Mouse (Mus musculus): Measurements from ENCODE around the gene Prune2. TPM values are rescaled to one million over a fixed set of nuclear protein-coding genes. Genes with fewer than 3 reads are reported as not detected.
A peak's percentile ranks its signal among the peaks of the same experiment; 100 is the strongest.

Prune2 gene
- polyA plus RNA-seq, 1 experiment from 2014 or later: 7.6 TPM

GRCm38 (mm10) chr19:16955231-16955612 is 696 bp upstream of the Prune2 start:
- peak overlapping the region; percentile 46 for H3K4me3 ChIP-seq (replicated peaks; ENCODE audit: low read length)
- H3K27ac ChIP-seq: no peak overlapping the region
- WGBS: 59% methylated on average over 9 of the region's 9 CpGs
- DNase-seq (ENCODE audit: low spot score) (no peak), ATAC-seq (ENCODE audit: low FRiP score) (no peak)
- peak overlapping the region; percentile 87 for H3K4me2 ChIP-seq (replicated peaks)
- peaks cover 16% of the 10 kb centered on the region for H3K4me1 ChIP-seq (replicated peaks; ENCODE audit: control insufficient read depth, insufficient read depth, low read length)
- no peak overlapping the region for H3K9ac ChIP-seq
- no peaks in the 10 kb centered on the region for H3K9me3 ChIP-seq (ENCODE audit: control insufficient read depth, low read length)
- H3K36me3 ChIP-seq (replicated peaks; ENCODE audit: control insufficient read depth, insufficient read depth): no peaks in the 10 kb centered on the region
- H3K27me3 ChIP-seq (ENCODE audit: control insufficient read depth, insufficient read depth, low read length): peaks cover 23% of the 10 kb centered on the region

GRCm38 (mm10) chr19:16956319-16956718 is 401 bp downstream of the Prune2 start:
- peaks cover 16% of the 10 kb centered on the region for H3K4me1 ChIP-seq (replicated peaks; ENCODE audit: control insufficient read depth, insufficient read depth, low read length)
- ATAC-seq (ENCODE audit: low FRiP score): no peak
- no peaks in the 10 kb centered on the region for H3K9me3 ChIP-seq (ENCODE audit: control insufficient read depth, low read length)
- no peak overlapping the region for H3K27ac ChIP-seq
- WGBS: 2% methylated on average over 7 of the region's 7 CpGs
- peak overlapping the region; percentile 60 for H3K9ac ChIP-seq
- H3K36me3 ChIP-seq (replicated peaks; ENCODE audit: control insufficient read depth, insufficient read depth): no peaks in the 10 kb centered on the region
- H3K4me2 ChIP-seq (replicated peaks): peak overlapping the region; percentile 87
- peak overlapping the region; percentile 46 for H3K4me3 ChIP-seq (replicated peaks; ENCODE audit: low read length)
- peaks cover 23% of the 10 kb centered on the region for H3K27me3 ChIP-seq (ENCODE audit: control insufficient read depth, insufficient read depth, low read length)
- no peak for DNase-seq (ENCODE audit: low spot score)

- H3K9me3 ChIP-seq (ENCODE audit: control insufficient read depth, low read length): no peaks in the 10 kb centered on the region
- no peak overlapping the region for H3K4me2 ChIP-seq (replicated peaks)
- no peak overlapping the region for H3K4me3 ChIP-seq (replicated peaks; ENCODE audit: low read length)
- no peak overlapping the region for H3K27ac ChIP-seq
- H3K9ac ChIP-seq: no peak overlapping the region
- no peak for DNase-seq (ENCODE audit: low spot score)
- no peak for ATAC-seq (ENCODE audit: low FRiP score)
- H3K27me3 ChIP-seq (ENCODE audit: control insufficient read depth, insufficient read depth, low read length): peaks cover 23% of the 10 kb centered on the region
- H3K4me1 ChIP-seq (replicated peaks; ENCODE audit: control insufficient read depth, insufficient read depth, low read length): peaks cover 16% of the 10 kb centered on the region
- no peaks in the 10 kb centered on the region for H3K36me3 ChIP-seq (replicated peaks; ENCODE audit: control insufficient read depth, insufficient read depth)
- 88% methylated on average over 4 of the region's 4 CpGs for WGBS
Observed at GRCm38 (mm10) chr19:16959051-16959450, 3.1 kb downstream of the Prune2 start.

- H3K27ac ChIP-seq: no peak overlapping the region
- ATAC-seq (ENCODE audit: low FRiP score): no peak
- 76% methylated on average over 8 of the region's 8 CpGs for WGBS
- 0 out of 2 replicates have a peak, but pooled peaks cover 2% of the 10 kb centered on the region for H3K9me3 ChIP-seq (ENCODE audit: control insufficient read depth, low read length)
- peaks cover 23% of the 10 kb centered on the region for H3K27me3 ChIP-seq (ENCODE audit: control insufficient read depth, insufficient read depth, low read length)
- H3K36me3 ChIP-seq (replicated peaks; ENCODE audit: control insufficient read depth, insufficient read depth): no peaks in the 10 kb centered on the region
- H3K4me2 ChIP-seq (replicated peaks): no peak overlapping the region
- H3K9ac ChIP-seq: no peak overlapping the region
- no peak for DNase-seq (ENCODE audit: low spot score)
- H3K4me3 ChIP-seq (replicated peaks; ENCODE audit: low read length): no peak overlapping the region
- H3K4me1 ChIP-seq (replicated peaks; ENCODE audit: control insufficient read depth, insufficient read depth, low read length): peaks cover 16% of the 10 kb centered on the region
Observed at GRCm38 (mm10) chr19:16959551-16959950, 3.6 kb downstream of the Prune2 start.

GRCm38 (mm10) chr19:16961036-16961435 is 5.1 kb downstream of the Prune2 start:
- DNase-seq (ENCODE audit: low spot score) (no peak), ATAC-seq (ENCODE audit: low FRiP score) (no peak)
- Histone ChIP-seq H3K4me1 (replicated peaks; ENCODE audit: control insufficient read depth, insufficient read depth, low read length) (peaks cover 7% of the 10 kb centered on the region), H3K36me3 (replicated peaks; ENCODE audit: control insufficient read depth, insufficient read depth) (no peaks in the 10 kb centered on the region), H3K4me3 (replicated peaks; ENCODE audit: low read length) (no peak overlapping the region), H3K9ac (no peak overlapping the region), H3K4me2 (replicated peaks) (no peak overlapping the region), H3K27me3 (ENCODE audit: control insufficient read depth, insufficient read depth, low read length) (peaks cover 20% of the 10 kb centered on the region), H3K9me3 (ENCODE audit: control insufficient read depth, low read length) (0 out of 2 replicates have a peak, but pooled peaks cover 4% of the 10 kb centered on the region), H3K27ac (no peak overlapping the region)
- WGBS: 95% methylated on average over 3 of the region's 3 CpGs

GRCm38 (mm10) chr19:16963178-16963577 is 7.3 kb downstream of the Prune2 start:
- Histone ChIP-seq H3K27me3 (ENCODE audit: control insufficient read depth, insufficient read depth, low read length) (peaks cover under 1% of the 10 kb centered on the region; the same call in 1 of the 2 replicates), H3K36me3 (replicated peaks; ENCODE audit: control insufficient read depth, insufficient read depth) (no peaks in the 10 kb centered on the region), H3K9ac (no peak overlapping the region), H3K9me3 (ENCODE audit: control insufficient read depth, low read length) (0 out of 2 replicates have a peak, but pooled peaks cover 4% of the 10 kb centered on the region), H3K4me1 (replicated peaks; ENCODE audit: control insufficient read depth, insufficient read depth, low read length) (no peaks in the 10 kb centered on the region), H3K4me2 (replicated peaks) (no peak overlapping the region), H3K27ac (no peak overlapping the region), H3K4me3 (replicated peaks; ENCODE audit: low read length) (no peak overlapping the region)
- 82% methylated on average over 3 of the region's 3 CpGs for WGBS
- DNase-seq (ENCODE audit: low spot score): no peak
- ATAC-seq (ENCODE audit: low FRiP score): no peak

- ATAC-seq (ENCODE audit: low FRiP score) (no peak), DNase-seq (ENCODE audit: low spot score) (no peak)
- no peak overlapping the region for H3K4me2 ChIP-seq (replicated peaks)
- no peaks in the 10 kb centered on the region for H3K4me1 ChIP-seq (replicated peaks; ENCODE audit: control insufficient read depth, insufficient read depth, low read length)
- 90% methylated on average over 5 of the region's 5 CpGs for WGBS
- no peaks in the 10 kb centered on the region for H3K36me3 ChIP-seq (replicated peaks; ENCODE audit: control insufficient read depth, insufficient read depth)
- no peaks in the 10 kb centered on the region for H3K27me3 ChIP-seq (ENCODE audit: control insufficient read depth, insufficient read depth, low read length)
- no peak overlapping the region for H3K4me3 ChIP-seq (replicated peaks; ENCODE audit: low read length)
- no peak overlapping the region for H3K27ac ChIP-seq
- H3K9ac ChIP-seq: no peak overlapping the region
- H3K9me3 ChIP-seq (ENCODE audit: control insufficient read depth, low read length): 0 out of 2 replicates have a peak, but pooled peaks cover 4% of the 10 kb centered on the region
Observed at GRCm38 (mm10) chr19:16968768-16969167, 12.8 kb downstream of the Prune2 start.

GRCm38 (mm10) chr19:16970612-16971011 is 14.7 kb downstream of the Prune2 start:
- Histone ChIP-seq H3K9me3 (ENCODE audit: control insufficient read depth, low read length) (no peaks in the 10 kb centered on the region), H3K4me2 (replicated peaks) (no peak overlapping the region), H3K4me3 (replicated peaks; ENCODE audit: low read length) (no peak overlapping the region), H3K27me3 (ENCODE audit: control insufficient read depth, insufficient read depth, low read length) (no peaks in the 10 kb centered on the region), H3K9ac (no peak overlapping the region), H3K27ac (no peak overlapping the region), H3K36me3 (replicated peaks; ENCODE audit: control insufficient read depth, insufficient read depth) (no peaks in the 10 kb centered on the region), H3K4me1 (replicated peaks; ENCODE audit: control insufficient read depth, insufficient read depth, low read length) (no peaks in the 10 kb centered on the region)
- WGBS: 60% methylated on average over 2 of the region's 2 CpGs
- DNase-seq (ENCODE audit: low spot score): no peak
- no peak for ATAC-seq (ENCODE audit: low FRiP score)

- no peak for ATAC-seq (ENCODE audit: low FRiP score)
- Histone ChIP-seq H3K27me3 (ENCODE audit: control insufficient read depth, insufficient read depth, low read length) (no peaks in the 10 kb centered on the region), H3K27ac (no peak overlapping the region), H3K9me3 (ENCODE audit: control insufficient read depth, low read length) (no peaks in the 10 kb centered on the region), H3K4me2 (replicated peaks) (no peak overlapping the region), H3K4me1 (replicated peaks; ENCODE audit: control insufficient read depth, insufficient read depth, low read length) (no peaks in the 10 kb centered on the region), H3K4me3 (replicated peaks; ENCODE audit: low read length) (no peak overlapping the region), H3K36me3 (replicated peaks; ENCODE audit: control insufficient read depth, insufficient read depth) (no peaks in the 10 kb centered on the region), H3K9ac (no peak overlapping the region)
- no peak for DNase-seq (ENCODE audit: low spot score)
- 98% methylated on average over 3 of the region's 3 CpGs for WGBS
Observed at GRCm38 (mm10) chr19:16978910-16979309, 23.0 kb downstream of the Prune2 start.

GRCm38 (mm10) chr19:16981743-16982142 is 25.8 kb downstream of the Prune2 start:
- Histone ChIP-seq H3K4me1 (replicated peaks; ENCODE audit: control insufficient read depth, insufficient read depth, low read length) (no peaks in the 10 kb centered on the region), H3K27ac (no peak overlapping the region), H3K36me3 (replicated peaks; ENCODE audit: control insufficient read depth, insufficient read depth) (no peaks in the 10 kb centered on the region), H3K9ac (no peak overlapping the region), H3K9me3 (ENCODE audit: control insufficient read depth, low read length) (no peaks in the 10 kb centered on the region), H3K27me3 (ENCODE audit: control insufficient read depth, insufficient read depth, low read length) (no peaks in the 10 kb centered on the region), H3K4me3 (replicated peaks; ENCODE audit: low read length) (no peak overlapping the region), H3K4me2 (replicated peaks) (no peak overlapping the region)
- DNase-seq (ENCODE audit: low spot score) (no peak), ATAC-seq (ENCODE audit: low FRiP score) (no peak)
- WGBS: 82% methylated on average over 4 of the region's 4 CpGs

Data from hindbrain, embryonic 14.5 days (tissue).